Mouse (Mus musculus) heart, embryonic 10.5 days (tissue): ENCODE data around the gene Prkci. TPM values are rescaled to one million over a fixed set of nuclear protein-coding genes. Genes with fewer than 3 reads are reported as not detected.
A peak's percentile ranks its signal among the peaks of the same experiment; 100 is the strongest.

ENCODE experiments used
- DNase-seq: peaks from one replicate; pipeline ENCODE4 v3.0.0-alpha.2; 2017; ENCODE audit warnings: low spot score
- H3K27ac ChIP-seq: fragments of 300-500 bp; sonication (generic); 2 replicates; pipeline ENCODE4 v1.5.1; 2016; ENCODE audit warnings: mild to moderate bottlenecking
- H3K27me3 ChIP-seq: fragments of 300-500 bp; sonication (generic); 2 replicates; pipeline ENCODE4 v1.6.1; 2016; ENCODE audit warnings: mild to moderate bottlenecking; ENCODE audit not compliant: poor library complexity, insufficient read depth, severe bottlenecking
- H3K36me3 ChIP-seq: fragments of 300-500 bp; sonication (generic); 2 replicates; pipeline ENCODE4 v1.6.1; 2016; ENCODE audit warnings: mild to moderate bottlenecking, moderate library complexity
- H3K4me1 ChIP-seq: fragments of 300-500 bp; sonication (generic); 2 replicates; pipeline ENCODE4 v1.6.1; 2016; ENCODE audit warnings: mild to moderate bottlenecking
- H3K4me3 ChIP-seq: fragments of 300-500 bp; sonication (generic); 2 replicates; pipeline ENCODE4 v1.5.1; 2016; ENCODE audit warnings: mild to moderate bottlenecking, moderate library complexity
- H3K9me3 ChIP-seq: fragments of 300-500 bp; sonication (generic); 2 replicates; pipeline ENCODE4 v1.6.1; 2016; ENCODE audit warnings: mild to moderate bottlenecking, moderate library complexity
- WGBS: fragments of 180-500 bp; shearing (Covaris S2); methylation state at CpG from one replicate; pipeline ENCODE4 v1.1.7; 2016; 5-methylcytosine and 5-hydroxymethylcytosine counted together
- polyA plus RNA-seq: library from polyadenylated mRNA; unstranded; fragments of >200 nt; fragmentation: Nextera tagmentation; extraction: Ambion mirVana; gene quantifications from 2 replicates; pipeline ENCODE4 v1.2.1, GENCODE M21; 2016

Prkci gene
- polyA plus RNA-seq, 1 experiment from 2014 or later = 32.7 TPM

DNA sequence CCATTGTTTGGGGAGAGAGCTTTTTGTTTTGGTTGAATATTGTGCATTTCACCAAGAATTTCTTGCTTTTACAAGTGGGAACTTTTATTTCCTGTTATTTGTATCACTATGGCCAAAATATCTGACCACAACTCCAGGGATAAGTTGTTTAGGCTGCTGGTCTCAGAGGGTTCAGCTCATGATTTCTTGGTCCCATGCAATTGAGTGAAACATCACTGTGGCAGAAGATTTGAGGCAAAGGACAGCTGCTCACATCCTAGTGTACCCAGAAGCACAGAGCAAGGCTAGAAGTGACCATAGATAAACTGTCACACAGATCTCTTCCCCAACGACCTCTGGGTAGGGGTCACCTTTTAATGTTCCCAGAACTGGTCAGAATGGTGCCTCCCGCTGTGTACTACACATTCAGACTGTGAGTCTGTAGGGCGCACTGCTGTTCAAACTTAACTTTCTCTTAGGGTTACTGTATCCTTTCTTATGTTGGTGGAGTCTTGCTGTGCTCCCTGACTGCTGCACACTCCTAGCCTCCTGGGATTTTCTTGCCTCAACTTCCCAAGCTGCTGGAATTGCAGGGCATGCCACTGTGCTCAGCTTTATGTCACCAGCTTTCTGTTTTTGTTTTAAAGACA is 5.6 kb downstream of the Prkci start:
- 59% methylated on average over 3 of the region's 3 CpGs for WGBS
- no peaks in the 10 kb centered on the region for H3K27me3 ChIP-seq
- H3K4me3 ChIP-seq = no peak overlapping the region
- H3K4me1 ChIP-seq = peaks cover 28% of the 10 kb centered on the region
- no peak overlapping the region for H3K27ac ChIP-seq
- peaks cover 9% of the 10 kb centered on the region; the same call in 1 of the 2 replicates for H3K36me3 ChIP-seq
- H3K9me3 ChIP-seq = no peaks in the 10 kb centered on the region
- DNase-seq = no peak

DNA sequence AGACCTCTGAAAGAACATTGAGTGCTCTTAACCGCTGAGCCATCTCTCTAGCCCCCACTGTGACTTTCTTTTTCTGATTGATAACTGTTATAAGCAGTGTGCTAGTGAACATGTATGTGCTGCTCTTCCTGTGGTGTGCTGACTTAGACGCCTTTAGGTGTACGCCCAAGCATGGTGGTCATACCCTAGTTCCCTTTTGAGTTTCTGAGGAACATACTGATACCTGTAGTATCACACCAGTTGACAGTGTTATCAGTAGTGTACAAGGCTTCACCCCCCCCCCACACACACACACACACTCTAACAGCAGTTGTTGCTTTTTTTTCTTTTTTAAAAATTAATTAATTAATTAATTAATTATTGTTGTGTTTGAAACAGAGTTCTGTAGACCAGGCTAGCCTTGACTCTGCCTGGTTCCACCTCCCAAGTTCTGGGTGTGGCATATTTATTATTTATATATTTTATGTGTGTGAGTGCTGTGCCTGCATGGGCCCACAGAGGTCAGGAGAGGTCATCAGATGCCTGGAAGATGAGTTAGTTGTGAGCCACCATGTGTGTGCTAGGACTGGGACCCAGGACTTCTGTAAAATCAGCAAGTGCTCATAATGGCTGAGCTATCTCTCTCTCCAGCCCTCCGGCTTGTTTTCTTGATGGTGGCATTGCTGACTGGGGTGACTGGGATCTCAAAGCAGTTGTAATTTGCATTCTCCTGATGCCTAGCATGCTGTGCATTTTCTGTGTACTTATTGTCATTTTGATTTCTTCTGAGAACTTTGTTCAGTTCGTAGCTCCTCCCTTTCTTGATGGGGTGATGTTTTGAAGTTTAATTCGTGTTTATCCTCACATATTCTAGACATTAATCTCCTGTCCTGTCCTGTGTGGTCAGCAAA is 9.0 kb downstream of the Prkci start:
- peaks cover 14% of the 10 kb centered on the region for H3K4me1 ChIP-seq
- no peak for DNase-seq
- WGBS = 77% methylated on average over 6 of the region's 6 CpGs
- no peaks in the 10 kb centered on the region for H3K9me3 ChIP-seq
- peaks cover 9% of the 10 kb centered on the region; the same call in 1 of the 2 replicates for H3K36me3 ChIP-seq
- no peaks in the 10 kb centered on the region for H3K27me3 ChIP-seq
- H3K4me3 ChIP-seq = no peak overlapping the region
- no peak overlapping the region for H3K27ac ChIP-seq

DNA sequence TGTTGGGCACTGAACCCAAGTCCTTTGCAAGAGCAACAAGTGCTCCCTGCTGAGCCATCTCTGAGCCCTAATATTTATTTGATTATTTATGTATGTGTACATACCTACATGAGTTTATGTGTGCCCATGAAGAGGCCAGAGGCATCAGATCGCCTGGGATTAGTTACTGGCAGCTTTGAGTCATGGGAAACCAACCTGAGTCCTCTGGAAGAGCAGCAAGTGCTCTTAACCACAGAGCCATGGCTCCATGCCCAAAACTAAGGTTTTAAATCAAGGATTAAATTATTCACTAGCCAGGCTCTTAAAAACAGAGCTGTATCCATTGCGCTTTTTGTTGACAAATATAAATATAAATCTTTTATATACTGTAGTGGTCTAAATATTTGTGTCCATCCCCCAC is 18.8 kb downstream of the Prkci start:
- DNase-seq = no peak
- no peaks in the 10 kb centered on the region for H3K27me3 ChIP-seq
- no peaks in the 10 kb centered on the region for H3K9me3 ChIP-seq
- no peak overlapping the region for H3K4me3 ChIP-seq
- peaks cover 2% of the 10 kb centered on the region; the same call in 1 of the 2 replicates for H3K36me3 ChIP-seq
- WGBS = 85% methylated on average over 2 of the region's 2 CpGs
- H3K27ac ChIP-seq = no peak overlapping the region
- peaks cover 20% of the 10 kb centered on the region for H3K4me1 ChIP-seq

DNA sequence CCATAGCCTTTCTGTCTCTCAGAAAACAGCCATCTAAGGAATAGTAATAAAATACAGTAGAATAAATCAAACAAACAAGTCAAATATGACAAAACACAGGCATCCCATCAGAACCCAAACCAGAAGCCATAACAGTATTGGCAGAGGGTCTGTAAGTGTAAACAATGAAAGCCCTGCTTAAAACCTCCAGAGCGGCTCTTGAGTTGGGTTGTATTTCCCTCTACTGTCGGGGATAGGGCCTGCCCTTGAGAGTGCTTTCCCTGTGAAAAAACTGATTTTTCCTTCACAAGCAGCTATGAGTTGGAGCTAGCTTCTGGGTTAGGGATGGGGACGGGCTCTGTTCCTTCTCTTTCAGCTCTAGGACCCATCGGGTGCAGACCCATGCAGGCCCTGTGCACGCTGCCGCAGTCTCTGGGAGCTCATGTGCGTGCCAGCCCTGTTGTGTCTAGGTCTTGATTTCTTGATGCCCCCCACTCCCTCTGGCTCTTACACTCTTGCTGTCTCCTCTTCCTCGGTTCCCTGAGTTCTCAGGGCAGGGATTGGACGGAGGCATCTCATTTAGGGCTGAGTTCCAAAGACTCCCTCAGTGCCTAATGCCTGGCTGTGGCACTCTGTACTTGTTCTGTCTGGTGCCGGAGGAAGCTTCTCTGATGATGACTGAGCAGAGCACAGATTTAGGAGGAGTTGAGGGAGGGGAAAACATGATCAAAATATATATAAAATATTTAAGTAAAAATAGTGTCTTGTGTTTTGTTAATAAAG is 20.3 kb downstream of the Prkci start:
- 80% methylated on average over 10 of the region's 10 CpGs for WGBS
- Histone ChIP-seq H3K36me3 (peaks cover 11% of the 10 kb centered on the region), H3K27me3 (no peaks in the 10 kb centered on the region), H3K4me3 (no peak overlapping the region), H3K27ac (no peak overlapping the region), H3K4me1 (peaks cover 20% of the 10 kb centered on the region), H3K9me3 (no peaks in the 10 kb centered on the region)
- DNase-seq = no peak

DNA sequence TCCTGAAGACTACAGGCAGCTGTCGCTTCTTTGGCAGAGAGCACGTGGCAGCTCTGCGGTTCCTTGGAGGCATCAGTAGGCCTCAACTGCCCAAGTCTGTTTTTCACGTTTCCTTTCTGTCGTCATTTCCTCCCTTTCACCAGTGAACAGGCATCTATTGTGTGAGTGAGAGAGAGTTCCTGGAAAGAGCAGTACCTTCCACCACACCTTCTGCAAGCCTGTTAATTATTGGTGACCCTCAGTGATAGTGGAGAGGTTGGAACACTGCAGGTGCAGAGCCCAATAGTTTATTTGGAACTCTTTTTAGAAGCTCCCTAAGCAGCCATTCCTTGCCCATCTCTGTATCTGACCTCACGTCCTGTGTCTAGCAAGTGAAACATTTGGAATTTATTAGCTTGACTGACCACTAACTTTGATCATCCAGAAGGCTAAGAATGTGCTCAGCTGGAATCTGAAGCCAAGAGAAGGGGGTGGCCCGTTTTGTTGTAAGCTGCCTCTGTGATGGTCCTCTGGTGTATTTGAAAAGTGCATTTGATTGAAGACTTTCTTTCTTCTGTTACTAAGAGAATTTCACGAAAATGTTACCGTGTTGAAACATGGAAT is 21.1 kb downstream of the Prkci start:
- no peak overlapping the region for H3K4me3 ChIP-seq
- H3K9me3 ChIP-seq = no peaks in the 10 kb centered on the region
- DNase-seq = no peak
- peaks cover 11% of the 10 kb centered on the region for H3K36me3 ChIP-seq
- WGBS = 58% methylated on average over 9 of the region's 9 CpGs
- H3K4me1 ChIP-seq = peaks cover 20% of the 10 kb centered on the region
- H3K27me3 ChIP-seq = no peaks in the 10 kb centered on the region
- no peak overlapping the region for H3K27ac ChIP-seq

DNA sequence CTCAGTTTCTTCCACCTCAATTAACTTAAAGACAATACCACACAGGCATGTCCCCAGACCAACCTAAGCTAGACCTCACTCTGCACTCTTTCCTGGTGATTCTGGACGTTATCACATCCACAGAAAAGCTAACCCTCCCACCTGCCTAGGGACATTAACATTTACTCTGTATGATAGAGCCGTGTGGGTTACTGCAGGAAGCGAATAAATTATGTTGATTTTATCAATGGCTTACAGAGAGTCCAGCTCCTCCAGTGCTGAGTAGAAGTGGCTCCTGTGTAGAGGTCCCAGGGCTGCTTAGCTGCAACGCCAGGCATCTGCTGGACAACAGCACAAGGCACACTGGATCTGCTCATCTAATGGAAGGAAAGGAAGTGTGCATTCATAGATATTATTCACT is 22.1 kb downstream of the Prkci start:
- Histone ChIP-seq H3K27ac (no peak overlapping the region), H3K4me1 (peaks cover 26% of the 10 kb centered on the region)
- 60% methylated on average over 4 of the region's 4 CpGs for WGBS

DNA sequence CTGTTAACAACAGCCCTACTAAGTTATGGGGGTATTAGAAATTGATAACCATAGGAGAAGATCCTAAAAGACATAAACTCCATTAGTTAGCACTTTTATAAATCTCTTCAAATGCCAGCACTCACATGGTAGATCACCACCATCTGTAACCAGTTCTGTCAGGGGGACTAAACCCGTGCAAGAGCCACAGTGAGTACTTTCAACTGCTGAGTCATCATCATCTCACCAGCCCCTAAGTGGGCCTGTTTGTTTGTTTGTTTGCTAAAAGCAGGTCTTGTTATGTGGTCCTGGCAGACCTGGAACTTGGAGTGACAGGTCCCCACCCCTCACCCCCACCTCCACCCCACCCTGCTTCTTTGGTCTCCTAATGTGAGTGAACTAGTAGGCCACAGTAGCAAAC is 23.7 kb downstream of the Prkci start:
- H3K27ac ChIP-seq = no peak overlapping the region
- no peak overlapping the region for H3K4me3 ChIP-seq
- no peak for DNase-seq
- H3K27me3 ChIP-seq = no peaks in the 10 kb centered on the region
- 72% methylated on average over 1 of the region's 1 CpGs for WGBS
- no peaks in the 10 kb centered on the region for H3K9me3 ChIP-seq
- H3K36me3 ChIP-seq = peaks cover 11% of the 10 kb centered on the region
- peaks cover 41% of the 10 kb centered on the region for H3K4me1 ChIP-seq

More for the DNA sequence above, 22.1 kb downstream of the Prkci start:
- no peaks in the 10 kb centered on the region for H3K9me3 ChIP-seq
- no peak overlapping the region for H3K4me3 ChIP-seq
- H3K36me3 ChIP-seq = peaks cover 11% of the 10 kb centered on the region
- no peaks in the 10 kb centered on the region for H3K27me3 ChIP-seq
- no peak for DNase-seq

DNA sequence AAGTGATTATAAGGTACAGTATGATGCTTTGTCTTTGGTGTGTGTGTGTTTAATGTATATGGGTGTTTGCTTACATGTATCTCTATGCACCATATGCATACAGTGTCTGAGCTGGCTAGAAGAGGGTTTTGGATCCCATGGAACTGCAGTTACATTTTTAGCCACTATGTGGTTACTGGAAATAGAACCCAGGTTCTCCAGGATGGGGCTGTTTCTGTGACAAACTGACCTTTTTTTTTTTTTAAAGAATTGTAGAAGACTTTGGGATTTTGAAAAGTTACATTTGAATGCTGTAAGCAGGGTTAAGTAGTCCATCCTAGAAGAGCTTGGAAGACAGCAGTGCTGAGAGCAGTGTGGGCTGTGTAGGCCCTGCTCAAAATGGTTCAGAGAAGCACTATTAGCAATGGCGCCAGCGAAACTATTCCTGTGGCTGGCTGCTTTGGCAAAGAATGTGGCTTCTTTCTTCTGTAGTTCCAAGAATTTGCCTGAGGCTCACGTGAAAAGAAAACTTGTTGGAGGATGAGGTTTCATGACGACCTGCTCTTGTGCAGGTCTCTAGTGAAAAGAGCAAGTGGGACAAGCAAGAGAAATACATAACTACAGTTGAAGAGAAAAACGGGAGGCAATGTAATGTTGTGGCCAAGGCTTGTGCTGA is 24.4 kb downstream of the Prkci start:
- 87% methylated on average over 5 of the region's 5 CpGs for WGBS
- Histone ChIP-seq H3K4me1 (peaks cover 41% of the 10 kb centered on the region), H3K27me3 (no peaks in the 10 kb centered on the region), H3K9me3 (no peaks in the 10 kb centered on the region), H3K4me3 (no peak overlapping the region), H3K27ac (no peak overlapping the region), H3K36me3 (peaks cover 11% of the 10 kb centered on the region)
- DNase-seq = no peak

DNA sequence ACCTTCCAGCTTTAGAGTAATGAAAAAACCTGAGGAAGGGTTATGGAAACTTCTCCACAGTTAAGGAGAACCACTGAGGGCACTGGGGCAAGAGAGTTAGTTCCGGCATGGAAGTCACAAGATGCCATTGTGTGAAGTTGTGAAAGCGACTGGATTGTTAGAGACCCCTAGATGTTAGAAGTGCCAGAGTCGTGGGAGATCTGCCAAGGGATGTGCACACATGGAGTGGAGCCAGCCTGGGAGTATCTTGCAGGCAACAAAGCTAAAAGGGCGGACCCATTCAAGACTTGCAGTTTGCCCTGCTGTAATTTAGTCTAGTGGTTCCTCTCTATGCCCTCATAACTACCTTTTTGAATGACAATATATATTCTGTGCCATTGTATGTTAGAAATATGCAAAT is 25.1 kb downstream of the Prkci start:
- no peak overlapping the region for H3K4me3 ChIP-seq
- no peak for DNase-seq

DNA sequence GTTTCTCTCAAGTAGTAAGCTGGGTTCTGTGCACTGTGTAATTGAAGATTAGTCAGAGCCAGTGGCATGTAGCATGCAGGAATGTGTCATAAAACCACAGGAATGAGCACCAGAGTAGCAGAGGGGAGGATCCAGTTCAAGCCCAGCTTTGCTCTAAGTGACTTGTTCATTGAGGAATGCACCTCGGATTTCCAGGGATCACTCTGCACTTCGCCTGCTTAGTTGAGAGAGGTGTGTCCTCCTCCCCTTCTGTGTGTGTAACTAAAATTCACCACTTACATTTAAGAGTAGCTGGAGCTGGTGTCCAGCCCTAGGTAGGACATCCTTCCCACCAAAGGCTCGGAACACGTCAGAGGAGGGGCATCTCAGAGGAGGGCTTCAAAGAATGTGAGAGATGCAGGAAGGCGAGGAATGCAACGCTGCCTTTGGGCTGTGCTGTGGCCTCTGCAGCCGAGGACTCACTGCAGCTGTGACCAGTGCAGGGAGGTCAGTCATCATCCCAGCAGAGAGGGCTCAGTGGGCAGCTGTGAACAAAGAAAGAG is 27.4 kb downstream of the Prkci start:
- WGBS = 17% methylated on average over 7 of the region's 7 CpGs
- peaks cover 21% of the 10 kb centered on the region for H3K4me1 ChIP-seq
- peak overlapping the region; percentile 62; the same call in 1 of the 2 replicates for H3K27ac ChIP-seq
- H3K27me3 ChIP-seq = no peaks in the 10 kb centered on the region
- peaks cover 15% of the 10 kb centered on the region for H3K36me3 ChIP-seq
- H3K4me3 ChIP-seq = no peak overlapping the region
- DNase-seq = peak; percentile 88
- no peaks in the 10 kb centered on the region for H3K9me3 ChIP-seq

More for the DNA sequence above, 25.1 kb downstream of the Prkci start:
- H3K27me3 ChIP-seq = no peaks in the 10 kb centered on the region
- H3K9me3 ChIP-seq = no peaks in the 10 kb centered on the region
- H3K4me1 ChIP-seq = peaks cover 41% of the 10 kb centered on the region
- 85% methylated on average over 4 of the region's 4 CpGs for WGBS
- H3K36me3 ChIP-seq = peaks cover 11% of the 10 kb centered on the region
- no peak overlapping the region for H3K27ac ChIP-seq

DNA sequence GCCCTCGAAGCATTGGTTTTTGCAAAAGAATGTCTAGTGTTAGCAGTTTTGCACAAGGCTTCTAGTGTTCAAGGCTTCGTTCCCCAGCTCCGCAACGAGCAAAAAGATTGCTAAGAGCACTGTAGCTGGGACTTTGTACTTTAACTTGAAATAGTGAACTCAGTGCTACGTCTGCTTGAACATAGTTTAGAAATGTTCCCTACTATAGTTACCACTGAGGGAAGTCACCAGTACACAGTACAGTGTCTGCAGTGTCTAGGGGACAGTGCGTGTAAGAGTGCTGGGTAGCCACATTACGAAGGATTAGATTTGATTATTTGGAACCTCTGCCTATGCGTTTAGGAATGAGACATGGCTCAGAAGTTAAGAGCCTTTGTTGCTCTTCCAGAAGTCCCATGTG is 32.2 kb downstream of the Prkci start:
- no peaks in the 10 kb centered on the region for H3K27me3 ChIP-seq
- DNase-seq = no peak
- H3K4me1 ChIP-seq = peaks cover 14% of the 10 kb centered on the region
- H3K27ac ChIP-seq = no peak overlapping the region
- no peaks in the 10 kb centered on the region for H3K9me3 ChIP-seq
- no peak overlapping the region for H3K4me3 ChIP-seq
- H3K36me3 ChIP-seq = peaks cover 15% of the 10 kb centered on the region
- 86% methylated on average over 8 of the region's 8 CpGs for WGBS

DNA sequence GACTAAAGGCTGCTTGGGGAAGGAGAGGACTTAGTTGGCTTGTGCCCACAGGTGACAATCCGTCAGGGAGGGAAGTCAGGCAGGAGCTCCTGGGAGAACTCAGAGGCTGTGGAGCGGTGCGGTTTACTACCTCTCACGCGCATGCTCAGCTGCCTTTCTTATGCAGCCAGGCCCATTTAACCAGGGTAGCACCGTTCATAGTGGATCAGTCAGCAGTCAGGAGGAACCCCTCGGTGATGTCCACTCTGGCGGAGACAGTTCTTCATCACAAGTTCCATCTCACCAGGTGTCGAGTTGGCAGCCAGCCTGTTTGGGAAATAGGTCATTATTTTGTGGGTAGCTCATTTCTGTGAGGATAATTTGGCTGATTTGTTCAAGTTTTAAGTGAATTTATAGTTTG is 36.1 kb downstream of the Prkci start:
- Histone ChIP-seq H3K4me3 (no peak overlapping the region), H3K4me1 (no peaks in the 10 kb centered on the region), H3K27ac (no peak overlapping the region), H3K27me3 (no peaks in the 10 kb centered on the region), H3K36me3 (peaks cover 21% of the 10 kb centered on the region), H3K9me3 (no peaks in the 10 kb centered on the region)
- DNase-seq = no peak
- 93% methylated on average over 9 of the region's 9 CpGs for WGBS
